Mouse (Mus musculus) layer of hippocampus, postnatal 10 days (tissue): ENCODE data around the gene Notch4. TPM values are rescaled to one million over a fixed set of nuclear protein-coding genes. Genes with fewer than 3 reads are reported as not detected.
A peak's percentile ranks its signal among the peaks of the same experiment; 100 is the strongest.

Source experiments
- DNase-seq, 2 experiments: peaks; one replicate each; pipeline ENCODE4 v3.0.0; 2021; ENCODE audit warnings: low spot score in 2 of 2
- total RNA-seq, 2 experiments: library from RNA; stranded (reverse); gene quantifications; 2 replicates each; pipeline ENCODE4 v1.2.3; 2021

Gene Notch4
- total RNA-seq, 2 experiments from 2014 or later, result 12.9 to 13.0 TPM

DNA sequence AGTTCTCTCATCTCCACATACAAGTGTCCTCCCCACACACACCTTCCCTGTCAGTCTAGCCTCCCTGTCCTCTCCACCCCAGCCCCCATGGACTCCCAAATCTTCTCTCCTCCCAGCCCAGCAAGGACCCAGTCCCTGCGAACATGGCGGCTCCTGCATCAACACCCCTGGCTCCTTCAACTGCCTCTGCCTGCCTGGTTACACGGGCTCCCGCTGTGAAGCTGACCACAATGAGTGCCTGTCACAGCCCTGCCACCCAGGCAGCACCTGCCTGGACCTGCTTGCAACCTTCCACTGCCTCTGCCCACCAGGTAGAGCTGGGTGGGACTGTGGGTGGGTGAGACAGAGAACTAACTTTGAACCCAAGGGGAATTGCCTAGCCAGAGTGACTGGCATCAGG is 5.9 kb downstream of the Notch4 start:
- no peak for DNase-seq

DNA sequence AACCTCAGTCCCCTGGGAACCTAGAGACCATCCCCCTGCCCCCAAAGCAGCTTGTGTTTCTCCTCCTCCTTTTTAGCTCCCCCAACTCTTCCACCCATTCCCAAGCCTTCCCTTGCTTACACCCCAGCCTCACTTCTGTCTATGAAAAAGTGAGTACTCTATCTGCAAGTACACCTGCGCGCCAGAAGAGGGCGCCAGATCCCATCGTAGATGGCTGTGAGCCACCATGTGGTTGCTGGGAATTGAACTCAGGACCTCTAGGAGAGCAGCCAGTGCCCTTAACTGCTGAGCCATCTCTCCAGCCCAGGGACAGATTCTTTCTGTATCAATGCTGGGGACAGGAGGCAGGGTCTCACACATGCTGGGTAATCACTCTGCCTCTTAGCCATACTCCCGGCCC is 7.8 kb downstream of the Notch4 start:
- DNase-seq, result no peak

GRCm38 (mm10) chr17:34572361-34572760 is 8.3 kb downstream of the Notch4 start:
- peak in 1 of 2 experiments; percentile 29 for DNase-seq

GRCm38 (mm10) chr17:34576577-34576976 is 12.5 kb downstream of the Notch4 start:
- no peak for DNase-seq

DNA sequence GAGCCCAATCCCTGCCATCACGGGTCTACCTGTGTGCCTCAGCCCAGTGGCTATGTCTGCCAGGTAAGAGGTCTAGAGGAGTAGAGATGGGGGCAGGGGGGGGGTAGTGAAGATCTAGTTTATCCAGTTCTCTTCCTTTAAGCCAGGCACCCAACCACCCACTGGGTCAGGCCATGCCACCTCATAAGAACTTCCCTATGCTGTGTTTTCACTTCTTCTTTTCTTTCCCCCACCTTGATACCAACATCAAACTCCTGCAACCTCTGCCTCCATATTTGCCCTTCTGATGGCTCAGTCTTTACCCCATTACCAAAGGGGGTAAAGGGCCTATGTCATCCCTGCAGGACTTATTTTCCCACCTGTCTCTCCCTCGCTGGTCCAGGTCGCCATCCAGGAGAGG is 14.0 kb downstream of the Notch4 start:
- no peak for DNase-seq

DNA sequence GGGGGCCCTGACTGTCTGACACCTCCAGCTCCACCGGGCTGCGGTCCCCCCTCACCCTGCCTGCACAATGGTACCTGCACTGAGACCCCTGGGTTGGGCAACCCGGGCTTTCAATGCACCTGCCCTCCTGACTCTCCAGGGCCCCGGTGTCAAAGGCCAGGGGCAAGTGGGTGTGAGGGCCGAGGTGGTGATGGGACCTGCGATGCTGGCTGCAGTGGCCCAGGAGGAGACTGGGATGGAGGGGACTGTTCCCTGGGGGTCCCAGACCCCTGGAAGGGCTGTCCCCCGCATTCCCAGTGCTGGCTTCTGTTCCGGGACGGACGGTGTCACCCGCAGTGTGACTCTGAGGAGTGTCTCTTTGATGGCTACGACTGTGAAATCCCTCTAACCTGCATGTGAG is 18.5 kb downstream of the Notch4 start:
- no peak for DNase-seq

GRCm38 (mm10) chr17:34583397-34583796 is 19.3 kb downstream of the Notch4 start:
- DNase-seq, result no peak

GRCm38 (mm10) chr17:34583819-34584218 is 19.8 kb downstream of the Notch4 start:
- no peak for DNase-seq

DNA sequence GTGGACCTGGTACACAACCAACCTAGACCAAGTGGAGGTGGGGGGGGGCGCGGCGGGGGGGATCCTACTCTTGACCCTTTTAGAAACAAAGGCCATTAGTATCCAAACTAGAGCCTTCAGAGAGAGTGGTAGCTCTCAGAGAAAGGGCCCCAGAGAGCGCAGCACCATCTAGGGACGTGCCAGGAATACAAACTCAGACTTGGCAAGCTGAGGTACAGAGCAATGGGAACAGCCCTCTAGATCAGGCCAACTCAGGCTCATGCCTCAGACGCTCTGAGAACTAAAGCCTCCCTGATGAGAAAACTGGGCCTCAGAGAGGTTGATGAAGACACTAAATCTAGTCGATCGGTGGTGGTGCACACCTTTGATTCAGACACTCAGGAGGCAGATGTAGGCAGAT is 21.1 kb downstream of the Notch4 start:
- DNase-seq, result peak in 1 of 2 experiments; percentile 60

- DNase-seq, result peak in 1 of 2 experiments; percentile 56
Measured at GRCm38 (mm10) chr17:34585877-34586771, 22.1 kb downstream of the Notch4 start.

DNA sequence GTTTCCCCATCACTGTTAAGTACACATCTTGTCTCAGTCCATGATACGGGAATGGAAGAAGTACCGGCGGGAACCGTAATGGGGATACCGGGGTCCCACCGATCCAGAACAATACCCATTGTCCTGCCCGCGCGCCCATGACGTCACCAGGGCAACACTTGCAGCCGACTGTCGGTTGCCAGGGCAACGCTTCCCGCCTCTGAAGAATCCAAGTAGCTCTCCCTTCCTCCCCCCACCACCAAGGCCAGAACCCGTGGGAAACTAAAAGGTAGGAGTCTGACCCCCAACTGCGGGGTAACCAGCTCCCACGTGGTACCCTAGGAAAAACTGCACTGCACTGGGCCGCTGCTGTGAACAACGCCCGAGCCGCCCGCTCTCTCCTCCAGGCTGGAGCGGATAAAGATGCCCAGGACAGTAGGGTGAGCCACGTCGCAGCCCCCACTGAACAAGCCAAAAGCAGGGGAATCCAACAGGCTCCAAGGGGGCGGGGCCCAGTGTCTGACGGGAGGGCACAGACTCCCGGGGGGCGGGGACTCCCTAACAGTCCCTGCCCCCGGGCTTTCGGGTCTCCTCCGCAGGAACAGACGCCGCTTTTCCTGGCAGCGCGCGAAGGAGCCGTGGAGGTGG is 22.8 kb downstream of the Notch4 start:
- peak; percentile 91 to 95 for DNase-seq

DNA sequence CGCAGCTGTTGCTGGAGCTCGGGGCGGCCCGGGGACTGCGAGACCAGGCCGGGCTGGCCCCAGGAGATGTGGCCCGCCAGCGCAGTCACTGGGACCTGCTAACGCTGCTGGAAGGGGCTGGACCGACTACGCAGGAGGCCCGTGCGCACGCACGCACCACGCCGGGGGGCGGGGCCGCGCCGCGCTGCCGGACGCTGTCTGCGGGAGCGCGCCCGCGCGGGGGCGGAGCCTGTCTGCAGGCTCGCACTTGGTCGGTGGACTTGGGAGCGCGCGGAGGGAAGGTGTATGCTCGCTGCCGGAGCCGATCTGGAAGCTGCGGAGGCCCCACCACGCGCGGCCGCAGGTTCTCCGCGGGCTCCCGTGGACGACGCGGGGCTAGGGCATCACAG is 23.3 kb downstream of the Notch4 start:
- peak; percentile 96 to 98 for DNase-seq

GRCm38 (mm10) chr17:34587814-34588213 is 23.7 kb downstream of the Notch4 start:
- no peak for DNase-seq

DNA sequence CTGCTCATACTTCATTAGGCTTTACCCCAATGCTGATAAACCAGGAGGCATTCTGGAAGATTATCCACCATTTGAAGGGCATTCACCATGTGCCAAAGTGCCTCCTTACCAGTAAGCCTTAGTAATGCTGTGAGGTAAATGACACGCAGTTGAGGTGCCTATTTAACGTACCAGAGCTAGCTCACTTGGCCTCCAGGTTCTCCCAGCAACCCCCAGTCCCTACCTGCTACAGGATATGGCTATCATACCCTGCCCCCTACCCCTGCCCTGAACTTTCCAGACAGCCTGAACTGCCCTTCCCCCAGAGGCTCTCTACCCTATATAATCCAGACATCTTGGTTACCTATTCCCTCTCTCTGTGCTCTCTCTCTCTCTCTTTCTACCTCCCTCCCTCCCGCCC is 24.7 kb downstream of the Notch4 start:
- DNase-seq, result no peak

- DNase-seq, result no peak
Measured at GRCm38 (mm10) chr17:34589206-34589605, 25.1 kb downstream of the Notch4 start.

DNA sequence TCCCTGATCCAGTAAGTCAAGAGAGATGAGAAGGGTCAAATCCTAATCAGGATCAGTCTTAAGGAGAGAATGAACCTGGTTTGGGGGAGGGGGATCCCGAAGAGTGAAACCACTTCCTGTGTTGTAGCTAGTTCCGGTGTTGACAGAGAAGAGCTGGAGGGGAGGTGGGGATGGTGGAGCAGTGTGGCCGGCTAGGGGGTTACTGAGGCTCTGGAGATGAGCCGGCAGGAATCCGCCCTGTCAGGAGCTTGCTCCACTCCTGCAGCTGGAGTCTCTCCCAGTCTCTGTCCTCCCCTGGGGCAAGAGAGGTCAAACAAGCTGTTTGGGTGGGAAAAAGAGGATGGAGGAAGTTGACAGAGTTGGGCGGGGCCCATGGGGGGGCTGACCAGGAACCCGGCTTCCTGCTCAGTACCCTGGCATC is 25.6 kb downstream of the Notch4 start, which contains the start of gene Gpsm3:
Gene Gpsm3, plus strand, starts transcription at position 126 of the 421 bp plus-strand sequence.
- DNase-seq, result no peak

GRCm38 (mm10) chr17:34590154-34590987 is 26.3 kb downstream of the Notch4 start:
- DNase-seq, result no peak

GRCm38 (mm10) chr17:34591029-34591993 is 27.2 kb downstream of the Notch4 start, which contains the start of gene Pbx2:
Pbx2 (plus strand) TSS chr17:34591266.
- DNase-seq, result no peak

- DNase-seq, result peak; percentile 83 to 90
Measured at GRCm38 (mm10) chr17:34591994-34592375, 27.9 kb downstream of the Notch4 start.
